Mouse (Mus musculus) T-cell, adult 66 days (primary cell): ENCODE results near the gene Rhebl1. TPM values are rescaled to one million over a fixed set of nuclear protein-coding genes. Genes with fewer than 3 reads are reported as not detected.

ENCODE experiments used
- total RNA-seq, 2 experiments: library from RNA; stranded (reverse); gene quantifications; 3 replicates in 1 of 2; 4 replicates in 1 of 2; pipeline ENCODE4 v1.2.4; 2023

Rhebl1 gene
- total RNA-seq, result 10 to 100 TPM; 22.4 to 23.8 TPM

GRCm38 (mm10) chr15:98893940-98894745 is at the start of gene Rhebl1:
Gene Rhebl1 (minus strand): TSS chr15:98894540.

DNA sequence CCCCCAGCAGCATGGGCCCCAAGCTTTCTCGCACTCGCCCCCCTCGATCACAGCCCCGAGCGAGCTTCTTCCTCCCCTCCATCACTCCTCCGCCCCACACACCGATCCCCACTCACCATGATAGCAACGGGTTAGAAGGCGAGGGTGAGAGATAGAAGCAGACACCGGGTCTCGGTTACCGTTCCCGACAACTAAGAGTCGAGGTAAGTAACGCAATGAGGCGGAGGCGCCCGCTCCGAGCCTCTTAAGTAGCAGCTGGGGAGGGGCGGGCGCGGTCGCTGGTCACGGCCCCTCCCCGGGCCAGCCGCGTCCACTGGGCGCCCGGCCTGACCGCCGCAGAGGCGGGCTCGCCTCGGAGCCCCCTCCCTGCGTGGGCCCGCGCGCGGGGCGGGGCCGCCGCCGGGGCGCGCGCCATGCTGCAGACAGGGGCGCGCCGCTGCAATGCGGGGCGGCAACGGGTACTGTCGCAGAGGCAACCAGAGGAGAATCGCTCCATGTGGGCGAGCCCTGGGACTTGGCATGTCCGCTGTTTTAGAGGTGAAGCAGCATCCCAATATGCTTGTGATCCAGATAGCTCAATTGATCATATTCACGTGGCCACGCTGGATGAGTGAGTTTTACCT is 40.0 kb upstream of the Rhebl1 start, which contains the start of gene Tuba1b:
TSS of gene Tuba1b (minus strand) at position 349 of the 623 bp plus-strand sequence.

DNA sequence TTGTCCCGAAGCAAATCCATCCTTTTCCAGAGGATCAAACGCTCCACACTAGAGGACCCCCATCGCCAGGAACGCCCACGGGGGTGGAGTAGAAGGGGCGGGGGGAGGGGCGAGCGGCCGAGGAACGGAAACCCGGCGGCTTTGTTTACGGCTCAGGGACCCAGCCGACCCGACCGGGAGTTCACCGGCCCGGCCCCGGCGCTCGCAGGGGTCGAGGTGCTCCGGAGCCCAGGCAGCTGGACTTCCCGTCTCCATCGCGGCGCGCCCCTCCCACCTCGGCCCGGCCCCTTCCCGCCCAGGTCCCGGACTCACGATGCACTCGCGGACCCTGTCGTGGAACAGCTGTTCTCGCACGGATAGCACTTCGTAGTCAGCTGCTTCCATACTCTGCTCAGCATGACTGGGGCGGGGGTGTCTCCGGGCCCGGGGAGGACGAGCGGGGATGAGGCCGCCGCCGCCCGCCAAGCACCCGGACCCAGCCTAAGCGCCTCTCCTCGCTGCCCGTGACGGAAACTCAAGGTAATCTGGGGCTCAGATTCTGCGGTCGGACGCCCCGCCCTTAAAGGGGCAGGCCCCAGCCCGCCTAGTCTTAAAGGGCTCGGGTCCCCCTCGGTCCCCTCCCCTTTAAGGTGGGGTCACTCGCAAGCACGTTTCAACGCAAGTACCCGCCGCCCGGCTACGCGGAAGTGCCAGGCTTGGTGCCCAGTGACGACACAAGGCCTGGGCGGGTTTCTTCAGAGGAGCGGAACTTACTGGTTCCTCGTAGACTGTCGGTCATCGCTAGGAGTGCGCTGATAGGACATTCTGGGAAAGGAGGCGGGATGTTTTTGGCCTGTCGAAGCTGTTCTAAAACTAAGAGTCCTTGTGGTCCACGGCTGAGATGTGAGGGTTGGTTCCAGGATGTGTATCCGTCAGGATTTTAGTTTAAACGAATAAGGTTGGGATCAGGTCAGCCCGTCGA is 23.5 kb upstream of the Rhebl1 start, which contains the start of gene Lmbr1l:
TSS of gene Lmbr1l (minus strand) at position 694 of the 961 bp plus-strand sequence.

GRCm38 (mm10) chr15:98897928-98898800 is 3.8 kb upstream of the Rhebl1 start, which contains the start of gene Dhh:
Gene Dhh (minus strand): TSS chr15:98898540.

DNA sequence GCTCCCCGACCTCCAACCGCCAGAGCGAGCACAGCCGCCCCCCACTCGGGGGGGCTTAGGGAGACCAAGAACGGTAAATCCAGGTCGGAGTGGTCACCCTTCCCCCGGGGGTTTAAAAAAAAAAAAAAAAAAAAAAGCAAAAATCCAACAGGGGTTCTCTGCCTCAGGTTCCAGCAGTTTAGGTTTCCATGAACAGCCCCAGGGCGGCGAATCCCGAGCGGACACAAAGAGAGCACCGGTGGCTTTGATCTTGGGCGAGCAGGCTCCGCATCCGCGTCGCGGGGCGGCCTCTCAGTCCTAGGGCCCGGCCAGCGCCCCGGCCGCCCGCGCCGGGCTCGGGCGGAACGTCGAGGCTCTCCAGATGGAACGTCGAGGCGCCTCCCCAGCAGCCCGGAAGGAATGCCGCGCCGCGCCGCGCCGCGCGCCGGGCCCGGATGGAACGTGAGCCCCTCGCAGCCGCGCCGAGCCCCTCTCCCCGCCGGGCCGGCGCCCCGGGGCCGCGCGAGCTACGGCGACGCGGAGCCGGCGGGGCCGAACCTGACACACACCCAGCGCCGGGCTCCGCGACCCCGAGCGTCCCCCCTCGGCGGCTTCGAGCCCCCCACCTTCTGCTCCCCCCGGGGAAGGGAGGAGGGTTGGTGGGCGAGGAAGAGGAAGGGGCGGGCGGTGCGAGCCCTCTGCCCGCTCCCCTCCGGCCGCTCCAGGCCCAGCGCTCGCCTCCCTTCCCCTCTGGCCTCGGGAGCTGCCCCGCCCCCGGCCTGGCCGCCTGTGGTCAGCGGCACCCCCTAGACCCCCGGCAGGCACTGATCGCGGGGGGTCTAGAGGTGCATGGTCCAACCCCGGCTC is 23.0 kb downstream of the Rhebl1 start, which contains the start of gene Kmt2d:
TSS of gene Kmt2d (minus strand) at position 135 of the 846 bp plus-strand sequence.

DNA sequence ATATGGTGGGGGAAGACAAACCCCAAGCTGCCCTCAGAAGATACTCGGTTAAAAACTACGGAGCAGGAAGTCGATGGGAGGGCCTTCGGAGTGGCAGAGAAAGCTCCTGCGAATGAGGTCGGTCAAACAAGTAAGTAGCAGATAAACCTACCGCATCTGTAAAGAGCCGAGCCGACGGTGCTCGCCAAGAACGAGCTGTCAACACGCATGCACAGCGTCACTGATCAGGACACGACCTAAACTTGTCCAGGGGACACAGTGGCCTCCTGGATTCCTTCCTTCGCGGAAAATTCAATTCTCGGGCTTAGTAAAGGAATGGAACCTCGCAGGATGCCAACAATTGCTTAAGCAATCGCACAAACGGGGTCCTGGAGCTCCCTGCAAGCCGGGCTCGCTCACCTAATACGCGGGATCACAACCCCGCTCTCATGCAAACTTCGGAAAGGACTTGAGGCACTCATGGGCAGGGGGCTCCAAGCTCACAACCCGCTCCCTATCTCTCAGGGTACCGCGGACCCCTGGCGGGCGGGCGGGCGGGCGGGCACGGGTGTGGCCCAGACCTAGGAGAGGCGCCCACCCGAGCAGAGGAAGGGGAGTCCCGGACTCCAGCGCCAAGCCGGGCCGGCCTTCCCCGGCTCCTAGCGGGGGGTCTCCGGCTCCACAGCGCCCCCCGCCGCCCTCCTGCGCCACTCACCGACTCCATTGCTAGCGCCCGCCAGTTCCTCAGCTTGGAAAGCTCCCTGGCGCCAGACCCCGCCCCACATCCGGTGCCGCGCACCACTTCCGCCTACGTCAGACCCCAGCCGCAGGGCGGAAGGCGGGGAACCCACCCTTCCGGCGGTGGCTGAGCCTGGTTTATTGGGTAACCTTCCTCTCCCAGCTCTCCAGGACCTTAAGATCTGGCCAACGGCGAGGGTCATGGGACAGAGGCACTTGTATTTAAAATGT is 63.3 kb downstream of the Rhebl1 start, which contains the start of gene Prkag1:
TSS of gene Prkag1 (minus strand) at position 786 of the 948 bp plus-strand sequence.

Other genes with a start within 250 kb of the Rhebl1 start
- gene Ddx23, start 231.6 kb downstream of the Rhebl1 start, total RNA-seq, result 100 to 1,000 TPM; 137 to 163 TPM
- gene Rnd1, start 217.1 kb downstream of the Rhebl1 start, total RNA-seq, result 1 to 10 TPM in 1 of 2 experiments, under 1 TPM in 1; 0.82 to 1.3 TPM
- not detected for gene Ccdc65, start 186.3 kb downstream of the Rhebl1 start, total RNA-seq
- 1 to 10 TPM; 3.7 to 5.5 TPM for gene Fkbp11, start 166.3 kb downstream of the Rhebl1 start, total RNA-seq
- 100 to 1,000 TPM; 105 to 115 TPM for gene Arf3, start 131.3 kb downstream of the Rhebl1 start, total RNA-seq
- gene Wnt10b, start 116.4 kb downstream of the Rhebl1 start, total RNA-seq, result under 1 TPM; 0.21 to 0.29 TPM
- gene Wnt1, start 104.7 kb downstream of the Rhebl1 start, total RNA-seq, result not detected
- gene Ddn, start 85.0 kb downstream of the Rhebl1 start, total RNA-seq, result under 1 TPM; 0.15 to 0.39 TPM
- gene Prkag1, start 63.0 kb downstream of the Rhebl1 start, total RNA-seq, result 100 to 1,000 TPM; 118 TPM
- 100 to 1,000 TPM; 254 to 294 TPM for gene Kmt2d, start 23.3 kb downstream of the Rhebl1 start, total RNA-seq
- gene Dhh, start 4.0 kb upstream of the Rhebl1 start, total RNA-seq, result under 1 TPM in 1 of 2 experiments, not detected in 1; 0.36 TPM
- 100 to 1,000 TPM; 268 to 306 TPM for gene Lmbr1l, start 23.7 kb upstream of the Rhebl1 start, total RNA-seq
- gene Tuba1b, start 40.0 kb upstream of the Rhebl1 start, total RNA-seq, result 100 to 1,000 TPM; 263 to 287 TPM
- gene Gm49450, start 59.0 kb upstream of the Rhebl1 start, total RNA-seq, result not detected
- gene Tuba1a, start 59.2 kb upstream of the Rhebl1 start, total RNA-seq, result 100 to 1,000 TPM; 188 to 202 TPM
- 10 to 100 TPM; 75.8 to 86.6 TPM for gene Tuba1c, start 135.4 kb upstream of the Rhebl1 start, total RNA-seq
- gene Prph, start 160.6 kb upstream of the Rhebl1 start, total RNA-seq, result not detected
- 1 to 10 TPM; 3.0 to 3.2 TPM for gene Troap, start 180.0 kb upstream of the Rhebl1 start, total RNA-seq
- gene C1ql4, start 193.3 kb upstream of the Rhebl1 start, total RNA-seq, result not detected
- not detected for gene Dnajc22, start 198.6 kb upstream of the Rhebl1 start, total RNA-seq
- not detected for gene Spats2, start 231.4 kb upstream of the Rhebl1 start, total RNA-seq